Mouse (Mus musculus): ENCODE results near the gene Gatd1. TPM values are rescaled to one million over a fixed set of nuclear protein-coding genes. Genes with fewer than 3 reads are reported as not detected.

Gatd1 gene
- polyA plus RNA-seq, 1 experiment, result 23.3 TPM

- H3K27me3 ChIP-seq (ENCODE audit: control insufficient read depth, insufficient read depth, low read length), result no peaks in the 10 kb centered on the region
- TF ChIP-seq CTCF (IDR thresholded peaks at IDR 0.05; ENCODE audit: control insufficient read depth, insufficient read depth, insufficient replicate concordance, low read depth, low read length) (no peak), POLR2A (IDR thresholded peaks at IDR 0.05; ENCODE audit: control insufficient read depth, low read depth, low read length) (no peak)
- H3K36me3 ChIP-seq (ENCODE audit: control insufficient read depth, insufficient read depth, low read length), result no peaks in the 10 kb centered on the region
These were observed 32.7 kb downstream of the Gatd1 start for GRCm38 (mm10) chr7:141381068-141381835.

GRCm38 (mm10) chr7:141379584-141379983, 34.4 kb downstream of the Gatd1 start:
- no peaks in the 10 kb centered on the region for H3K36me3 ChIP-seq (ENCODE audit: control insufficient read depth, insufficient read depth, low read length)
- TF ChIP-seq POLR2A (IDR thresholded peaks at IDR 0.05; ENCODE audit: control insufficient read depth, low read depth, low read length), result no peak
- TF ChIP-seq CTCF (IDR thresholded peaks at IDR 0.05; ENCODE audit: control insufficient read depth, insufficient read depth, insufficient replicate concordance, low read depth, low read length), result no peak
- H3K4me1 ChIP-seq (ENCODE audit: control insufficient read depth, insufficient read depth, low read length), result no peaks in the 10 kb centered on the region
- H3K27ac ChIP-seq (ENCODE audit: control insufficient read depth, insufficient read depth, low read depth, low read length), result no peak overlapping the region
- H3K4me3 ChIP-seq (ENCODE audit: control insufficient read depth, low read depth, low read length), result no peak overlapping the region
- H3K27me3 ChIP-seq (ENCODE audit: control insufficient read depth, insufficient read depth, low read length), result no peaks in the 10 kb centered on the region

More at GRCm38 (mm10) chr7:141381068-141381835, 32.7 kb downstream of the Gatd1 start:
- Histone ChIP-seq H3K27ac (ENCODE audit: control insufficient read depth, insufficient read depth, low read depth, low read length) (no peak overlapping the region), H3K4me3 (ENCODE audit: control insufficient read depth, low read depth, low read length) (no peak overlapping the region), H3K4me1 (ENCODE audit: control insufficient read depth, insufficient read depth, low read length) (no peaks in the 10 kb centered on the region)

DNA sequence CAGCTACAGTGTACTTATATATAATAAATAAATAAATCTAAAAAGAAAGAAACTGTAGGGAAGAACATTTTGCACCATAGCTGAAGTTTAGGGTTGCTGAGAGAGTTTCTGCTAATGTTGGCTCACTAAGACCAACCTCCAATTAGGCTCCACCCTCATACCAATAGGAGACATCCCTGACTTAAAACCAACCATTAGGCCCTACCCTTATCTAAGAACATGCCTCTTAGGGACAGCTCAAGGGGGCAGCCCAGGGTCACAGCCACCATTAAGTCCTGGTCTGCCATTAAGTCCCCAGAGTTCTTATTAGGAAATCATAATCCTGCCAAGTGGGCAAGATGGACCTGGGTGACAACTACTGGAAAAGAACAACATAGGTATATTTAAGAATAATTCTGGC, 39.5 kb downstream of the Gatd1 start:
- no peak overlapping the region for H3K4me3 ChIP-seq (ENCODE audit: control insufficient read depth, low read depth, low read length)
- H3K27me3 ChIP-seq (ENCODE audit: control insufficient read depth, insufficient read depth, low read length), result no peaks in the 10 kb centered on the region
- H3K4me1 ChIP-seq (ENCODE audit: control insufficient read depth, insufficient read depth, low read length), result no peaks in the 10 kb centered on the region
- no peaks in the 10 kb centered on the region for H3K36me3 ChIP-seq (ENCODE audit: control insufficient read depth, insufficient read depth, low read length)
- no peak for TF ChIP-seq CTCF (IDR thresholded peaks at IDR 0.05; ENCODE audit: control insufficient read depth, insufficient read depth, insufficient replicate concordance, low read depth, low read length)
- TF ChIP-seq POLR2A (IDR thresholded peaks at IDR 0.05; ENCODE audit: control insufficient read depth, low read depth, low read length), result no peak
- H3K27ac ChIP-seq (ENCODE audit: control insufficient read depth, insufficient read depth, low read depth, low read length), result no peak overlapping the region

DNA sequence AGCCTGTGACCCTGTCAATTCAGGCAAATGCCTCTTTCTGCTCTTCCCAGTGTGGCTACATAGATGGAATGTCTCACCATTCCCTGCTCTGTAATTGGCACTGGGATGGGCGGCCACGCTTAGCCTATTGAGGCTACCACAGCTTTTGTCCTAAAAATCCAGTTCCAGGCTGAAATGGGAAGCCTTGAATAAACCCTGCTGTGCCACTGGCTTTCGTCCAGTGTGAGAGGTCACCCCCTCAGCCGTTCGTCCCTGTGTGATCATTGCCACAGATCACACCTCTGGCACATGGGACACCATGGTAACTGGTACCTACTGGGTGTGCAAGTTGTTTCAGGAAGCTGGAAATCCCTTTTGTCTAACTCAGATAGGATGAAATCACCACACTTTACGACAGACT, 40.3 kb downstream of the Gatd1 start:
- Histone ChIP-seq H3K27me3 (ENCODE audit: control insufficient read depth, insufficient read depth, low read length) (no peaks in the 10 kb centered on the region), H3K4me3 (ENCODE audit: control insufficient read depth, low read depth, low read length) (no peak overlapping the region), H3K27ac (ENCODE audit: control insufficient read depth, insufficient read depth, low read depth, low read length) (no peak overlapping the region), H3K36me3 (ENCODE audit: control insufficient read depth, insufficient read depth, low read length) (no peaks in the 10 kb centered on the region), H3K4me1 (ENCODE audit: control insufficient read depth, insufficient read depth, low read length) (no peaks in the 10 kb centered on the region)
- TF ChIP-seq POLR2A (IDR thresholded peaks at IDR 0.05; ENCODE audit: control insufficient read depth, low read depth, low read length) (no peak), CTCF (IDR thresholded peaks at IDR 0.05; ENCODE audit: control insufficient read depth, insufficient read depth, insufficient replicate concordance, low read depth, low read length) (no peak)

GRCm38 (mm10) chr7:141371942-141372595, 41.9 kb downstream of the Gatd1 start:
- Histone ChIP-seq H3K4me1 (ENCODE audit: control insufficient read depth, insufficient read depth, low read length) (no peaks in the 10 kb centered on the region), H3K27ac (ENCODE audit: control insufficient read depth, insufficient read depth, low read depth, low read length) (no peak overlapping the region), H3K4me3 (ENCODE audit: control insufficient read depth, low read depth, low read length) (no peak overlapping the region), H3K36me3 (ENCODE audit: control insufficient read depth, insufficient read depth, low read length) (no peaks in the 10 kb centered on the region), H3K27me3 (ENCODE audit: control insufficient read depth, insufficient read depth, low read length) (no peaks in the 10 kb centered on the region)
- no peak for TF ChIP-seq CTCF (IDR thresholded peaks at IDR 0.05; ENCODE audit: control insufficient read depth, insufficient read depth, insufficient replicate concordance, low read depth, low read length)
- no peak for TF ChIP-seq POLR2A (IDR thresholded peaks at IDR 0.05; ENCODE audit: control insufficient read depth, low read depth, low read length)

DNA sequence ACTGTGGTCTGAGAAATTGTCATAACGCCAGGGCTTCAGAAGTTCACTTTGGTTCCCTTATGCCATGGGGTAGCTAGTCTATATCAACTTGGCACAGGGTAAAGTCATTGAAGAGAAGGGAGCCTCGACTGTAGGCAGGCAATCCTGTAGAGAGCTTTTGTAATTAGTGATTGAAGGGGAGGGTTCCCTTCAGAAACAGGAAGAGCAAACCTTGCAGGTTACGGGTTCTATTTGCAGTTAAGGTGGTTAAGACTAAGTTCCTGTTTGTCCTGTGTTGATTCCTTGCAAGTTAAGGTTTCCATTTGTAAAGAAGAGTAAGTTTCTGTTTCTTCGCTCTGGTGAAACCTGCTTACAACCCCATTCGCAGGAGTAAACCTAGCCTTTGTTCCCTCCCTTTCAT, 44.0 kb downstream of the Gatd1 start:
- no peaks in the 10 kb centered on the region for H3K27me3 ChIP-seq (ENCODE audit: control insufficient read depth, insufficient read depth, low read length)
- H3K27ac ChIP-seq (ENCODE audit: control insufficient read depth, insufficient read depth, low read depth, low read length), result no peak overlapping the region
- TF ChIP-seq CTCF (IDR thresholded peaks at IDR 0.05; ENCODE audit: control insufficient read depth, insufficient read depth, insufficient replicate concordance, low read depth, low read length), result no peak
- no peak for TF ChIP-seq POLR2A (IDR thresholded peaks at IDR 0.05; ENCODE audit: control insufficient read depth, low read depth, low read length)
- no peaks in the 10 kb centered on the region for H3K4me1 ChIP-seq (ENCODE audit: control insufficient read depth, insufficient read depth, low read length)
- no peaks in the 10 kb centered on the region for H3K36me3 ChIP-seq (ENCODE audit: control insufficient read depth, insufficient read depth, low read length)
- H3K4me3 ChIP-seq (ENCODE audit: control insufficient read depth, low read depth, low read length), result no peak overlapping the region

DNA sequence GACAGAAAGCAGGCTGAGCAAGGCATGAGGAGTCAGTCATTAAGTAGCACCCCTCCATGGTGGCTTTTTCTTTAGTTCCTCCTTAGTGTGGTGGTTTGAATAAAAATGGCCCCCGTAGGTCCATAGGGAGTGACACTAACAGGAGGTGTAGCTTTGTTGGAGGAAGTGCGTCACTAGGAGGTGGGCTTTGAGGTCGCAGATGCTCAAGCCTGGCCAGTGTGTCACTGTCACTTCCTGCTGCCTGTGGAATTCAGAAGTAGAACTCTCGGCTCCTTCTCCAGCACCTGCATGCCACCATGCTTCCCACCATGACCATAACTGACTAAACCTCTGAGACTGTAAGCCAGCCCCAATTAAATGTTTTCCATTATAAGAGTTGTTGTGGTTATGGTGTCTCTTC, 46.6 kb downstream of the Gatd1 start:
- Histone ChIP-seq H3K27ac (ENCODE audit: control insufficient read depth, insufficient read depth, low read depth, low read length) (no peak overlapping the region), H3K36me3 (ENCODE audit: control insufficient read depth, insufficient read depth, low read length) (no peaks in the 10 kb centered on the region), H3K27me3 (ENCODE audit: control insufficient read depth, insufficient read depth, low read length) (no peaks in the 10 kb centered on the region), H3K4me3 (ENCODE audit: control insufficient read depth, low read depth, low read length) (no peak overlapping the region), H3K4me1 (ENCODE audit: control insufficient read depth, insufficient read depth, low read length) (no peaks in the 10 kb centered on the region)
- no peak for TF ChIP-seq CTCF (IDR thresholded peaks at IDR 0.05; ENCODE audit: control insufficient read depth, insufficient read depth, insufficient replicate concordance, low read depth, low read length)
- no peak for TF ChIP-seq POLR2A (IDR thresholded peaks at IDR 0.05; ENCODE audit: control insufficient read depth, low read depth, low read length)
